Mouse (Mus musculus) limb, embryonic 15.5 days (tissue): ENCODE measurements around the gene Oasl1. TPM values are rescaled to one million over a fixed set of nuclear protein-coding genes. Genes with fewer than 3 reads are reported as not detected.
A peak's percentile ranks its signal among the peaks of the same experiment; 100 is the strongest.

Experiments
- ATAC-seq: fragments of 200-750 bp; cut with Nextera tagmentation; 2 replicates; pipeline ENCODE4 v1.8.0; 2017; ENCODE audit warnings: low read depth, moderate TSS enrichment; ENCODE audit not compliant: insufficient number of reproducible peaks, low FRiP score, low TSS enrichment
- H3K27ac ChIP-seq: fragments of 300-500 bp; sonication (generic); 2 replicates; pipeline ENCODE4 v1.5.1; 2015; ENCODE audit warnings: moderate library complexity, mild to moderate bottlenecking, inconsistent platforms
- H3K27me3 ChIP-seq: fragments of 300-500 bp; sonication (generic); 2 replicates; pipeline ENCODE4 v1.6.1; 2015; ENCODE audit warnings: inconsistent platforms
- H3K36me3 ChIP-seq: fragments of 300-500 bp; sonication (generic); 2 replicates; pipeline ENCODE4 v1.6.1; 2015; ENCODE audit warnings: inconsistent platforms
- H3K4me1 ChIP-seq: fragments of 300-500 bp; sonication (generic); 2 replicates; pipeline ENCODE4 v1.6.1; 2015; ENCODE audit warnings: inconsistent platforms
- H3K4me2 ChIP-seq: fragments of 300-500 bp; sonication (generic); 2 replicates; pipeline ENCODE4 v1.6.1; 2015; ENCODE audit warnings: mild to moderate bottlenecking, inconsistent platforms
- H3K4me3 ChIP-seq: fragments of 300-500 bp; sonication (generic); 2 replicates; pipeline ENCODE4 v1.5.1; 2015; ENCODE audit warnings: mild to moderate bottlenecking, inconsistent platforms
- H3K9ac ChIP-seq: fragments of 300-500 bp; sonication (generic); 2 replicates; pipeline ENCODE4 v1.6.1; 2015; ENCODE audit warnings: inconsistent platforms
- H3K9me3 ChIP-seq: fragments of 300-500 bp; sonication (generic); 2 replicates; pipeline ENCODE4 v1.6.1; 2016; ENCODE audit warnings: inconsistent platforms
- WGBS: fragments of 180-500 bp; shearing (Covaris S2); methylation state at CpG from one replicate; pipeline ENCODE4 v1.1.7; 2015; 5-methylcytosine and 5-hydroxymethylcytosine counted together
- polyA plus RNA-seq: library from polyadenylated mRNA; unstranded; fragments of >200 nt; fragmentation: Nextera tagmentation; extraction: Ambion mirVana; gene quantifications from 2 replicates; pipeline ENCODE4 v1.2.1, GENCODE M21; 2015

Oasl1 gene
- polyA plus RNA-seq, 1 experiment from 2014 or later: 1.1 TPM

- Histone ChIP-seq H3K27me3 (peaks cover 10% of the 10 kb centered on the region; the same call in 1 of the 2 replicates), H3K27ac (no peak overlapping the region), H3K9me3 (no peaks in the 10 kb centered on the region), H3K4me2 (no peak overlapping the region), H3K4me1 (no peaks in the 10 kb centered on the region), H3K36me3 (no peaks in the 10 kb centered on the region), H3K9ac (no peak overlapping the region), H3K4me3 (no peak overlapping the region)
- ATAC-seq: no peak
- 75% methylated on average over 8 of the region's 8 CpGs for WGBS
Observed at GRCm38 (mm10) chr5:114973131-114973530, 50.1 kb downstream of the Oasl1 start.

DNA sequence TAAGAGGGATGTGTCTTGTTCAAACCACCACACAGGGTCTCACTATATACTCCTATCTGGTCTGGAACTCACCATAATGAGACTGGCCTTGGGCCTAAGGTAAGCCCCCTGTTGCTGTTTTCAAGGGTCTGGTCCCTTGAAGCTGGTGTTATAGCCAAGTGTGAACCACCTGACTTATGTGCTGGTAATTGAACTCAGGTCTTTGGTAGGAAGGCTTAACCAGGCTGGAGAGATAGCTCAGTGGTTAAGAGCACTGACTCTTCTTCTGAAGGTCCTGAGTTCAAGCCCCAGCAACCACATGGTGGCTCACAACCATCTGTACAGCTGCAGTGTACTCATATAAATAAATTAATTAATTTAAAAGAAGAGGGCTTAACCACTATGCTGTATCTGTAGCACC, 53.9 kb downstream of the Oasl1 start:
- no peaks in the 10 kb centered on the region for H3K36me3 ChIP-seq
- H3K27ac ChIP-seq: no peak overlapping the region
- H3K4me2 ChIP-seq: no peak overlapping the region
- peaks cover 14% of the 10 kb centered on the region for H3K4me1 ChIP-seq
- H3K9ac ChIP-seq: no peak overlapping the region
- H3K4me3 ChIP-seq: no peak overlapping the region
- H3K27me3 ChIP-seq: no peaks in the 10 kb centered on the region
- no peaks in the 10 kb centered on the region for H3K9me3 ChIP-seq
- no peak for ATAC-seq

GRCm38 (mm10) chr5:114978473-114978872, 55.4 kb downstream of the Oasl1 start:
- Histone ChIP-seq H3K9me3 (no peaks in the 10 kb centered on the region), H3K36me3 (no peaks in the 10 kb centered on the region), H3K4me2 (peak overlapping the region; percentile 89; the same call in 1 of the 2 replicates), H3K27me3 (no peaks in the 10 kb centered on the region), H3K9ac (no peak overlapping the region), H3K4me1 (peaks cover 14% of the 10 kb centered on the region), H3K4me3 (no peak overlapping the region), H3K27ac (no peak overlapping the region)
- ATAC-seq: no peak
- WGBS: 59% methylated on average over 11 of the region's 11 CpGs

GRCm38 (mm10) chr5:114978888-114979249, 55.8 kb downstream of the Oasl1 start:
- no peak for ATAC-seq
- Histone ChIP-seq H3K4me2 (peak overlapping the region; percentile 89), H3K4me1 (peaks cover 14% of the 10 kb centered on the region), H3K36me3 (no peaks in the 10 kb centered on the region), H3K9me3 (no peaks in the 10 kb centered on the region), H3K9ac (no peak overlapping the region), H3K4me3 (peak overlapping the region; percentile 43), H3K27me3 (no peaks in the 10 kb centered on the region), H3K27ac (no peak overlapping the region)
- 5% methylated on average over 6 of the region's 6 CpGs for WGBS

DNA sequence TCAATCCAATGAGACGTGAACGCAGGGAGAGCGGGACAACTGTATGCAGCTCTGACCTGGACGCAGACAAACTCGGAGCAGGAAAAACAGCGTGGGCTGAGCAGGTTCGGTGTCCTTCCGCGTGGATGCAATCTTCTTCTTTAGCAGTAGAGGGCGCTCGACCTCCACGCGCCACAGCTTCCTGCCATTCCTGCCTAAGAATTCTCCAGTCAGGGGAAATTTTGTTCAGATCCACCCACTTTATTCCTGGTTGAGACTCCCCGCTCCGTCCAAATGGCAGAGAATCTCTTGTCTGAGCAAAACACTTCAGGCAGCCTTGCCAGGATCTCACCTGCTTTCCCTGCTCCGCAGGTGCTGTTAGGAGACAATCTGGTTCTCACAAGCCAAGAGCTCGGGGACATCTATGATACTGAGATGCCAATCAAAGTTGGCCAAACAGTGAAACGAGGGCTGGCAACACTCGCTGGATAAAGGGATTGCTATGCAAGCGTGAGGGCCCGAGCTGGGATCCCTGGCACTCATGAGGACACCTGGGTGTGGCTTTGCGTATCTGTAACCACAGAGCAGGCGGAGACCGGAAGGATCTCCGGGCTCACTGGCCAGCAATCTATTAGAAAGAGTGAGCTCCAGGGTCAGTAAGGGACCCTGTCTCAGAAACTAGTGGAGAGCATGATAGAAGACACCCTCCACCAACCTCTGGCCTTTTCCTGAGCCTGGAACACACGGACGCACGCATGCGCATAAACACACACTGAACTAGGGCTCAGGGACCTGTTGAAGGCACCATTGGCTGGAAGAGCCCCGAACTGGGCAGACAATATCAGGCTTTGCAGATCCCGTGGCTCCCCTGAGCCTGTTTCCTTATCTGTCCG, 56.4 kb downstream of the Oasl1 start:
- Histone ChIP-seq H3K27ac (peak overlapping the region; percentile 65), H3K4me3 (peak overlapping the region; percentile 43), H3K4me2 (peak overlapping the region; percentile 89), H3K9ac (peak overlapping the region; percentile 33; the same call in 1 of the 2 replicates), H3K4me1 (peaks cover 14% of the 10 kb centered on the region), H3K27me3 (no peaks in the 10 kb centered on the region), H3K9me3 (no peaks in the 10 kb centered on the region), H3K36me3 (no peaks in the 10 kb centered on the region)
- 3% methylated on average over 32 of the region's 32 CpGs for WGBS
- ATAC-seq: peak; percentile 21; the same call in 1 of the 2 replicates

GRCm38 (mm10) chr5:114980122-114980748, 57.2 kb downstream of the Oasl1 start:
- Histone ChIP-seq H3K9ac (0 out of 2 replicates have a peak overlapping the region, but pooled peaks have one; percentile 33), H3K9me3 (no peaks in the 10 kb centered on the region), H3K27me3 (no peaks in the 10 kb centered on the region), H3K4me2 (peak overlapping the region; percentile 89), H3K27ac (peak overlapping the region; percentile 65), H3K4me1 (peaks cover 14% of the 10 kb centered on the region), H3K4me3 (peak overlapping the region; percentile 43), H3K36me3 (no peaks in the 10 kb centered on the region)
- ATAC-seq: no peak
- WGBS: 19% methylated on average over 16 of the region's 16 CpGs

DNA sequence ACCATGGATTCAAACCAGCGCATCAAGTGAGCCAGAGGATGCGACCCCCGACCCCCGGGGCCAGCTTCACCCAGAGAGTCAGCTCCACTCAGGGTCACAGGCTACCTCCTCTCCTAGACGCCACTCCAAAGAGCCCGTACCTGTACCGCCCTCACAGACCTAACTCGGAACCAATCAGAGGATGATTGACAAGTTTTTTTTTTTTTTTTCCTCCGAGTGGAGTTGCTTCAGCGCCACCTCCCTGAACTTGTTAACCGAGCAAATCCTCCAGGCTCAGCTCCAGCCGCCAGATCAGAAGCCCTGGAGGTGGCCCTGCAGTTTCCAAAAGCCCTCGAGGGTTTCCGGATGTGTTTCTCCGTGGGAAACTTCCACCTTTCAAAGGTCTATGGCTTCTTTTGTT, 59.0 kb downstream of the Oasl1 start:
- Histone ChIP-seq H3K9me3 (no peaks in the 10 kb centered on the region), H3K36me3 (no peaks in the 10 kb centered on the region), H3K27ac (no peak overlapping the region), H3K9ac (no peak overlapping the region), H3K4me3 (no peak overlapping the region), H3K27me3 (no peaks in the 10 kb centered on the region), H3K4me2 (no peak overlapping the region), H3K4me1 (peaks cover 14% of the 10 kb centered on the region)
- WGBS: 54% methylated on average over 15 of the region's 15 CpGs
- no peak for ATAC-seq

- H3K4me1 ChIP-seq: peaks cover 2% of the 10 kb centered on the region
- H3K9me3 ChIP-seq: no peaks in the 10 kb centered on the region
- ATAC-seq: no peak
- no peak overlapping the region for H3K27ac ChIP-seq
- no peaks in the 10 kb centered on the region for H3K36me3 ChIP-seq
- H3K27me3 ChIP-seq: no peaks in the 10 kb centered on the region
- no peak overlapping the region for H3K9ac ChIP-seq
- no peak overlapping the region for H3K4me3 ChIP-seq
- no peak overlapping the region for H3K4me2 ChIP-seq
Observed at GRCm38 (mm10) chr5:114985074-114985473, 62.0 kb downstream of the Oasl1 start.

Other genes starting within 250 kb of the Oasl1 start
- 688 and 696 TPM in 2 replicates for gene Gltp, start 232.3 kb upstream of the Oasl1 start, polyA plus RNA-seq
- gene Tchp, start 215.5 kb upstream of the Oasl1 start, polyA plus RNA-seq: 12.8 and 15.1 TPM in 2 replicates
- 40.8 and 47.0 TPM in 2 replicates for gene Ankrd13a, start 148.6 kb upstream of the Oasl1 start, polyA plus RNA-seq
- 44.9 and 47.8 TPM in 2 replicates for gene Git2, start 147.7 kb upstream of the Oasl1 start, polyA plus RNA-seq
- gene 1500011B03Rik, start 99.8 kb upstream of the Oasl1 start, polyA plus RNA-seq: 73.5 and 76.4 TPM in 2 replicates
- not detected in 2 replicates for gene 4930519G04Rik, start 69.6 kb upstream of the Oasl1 start, polyA plus RNA-seq
- gene Gm9936, start 64.6 kb upstream of the Oasl1 start, polyA plus RNA-seq: 0.05 and 0.07 TPM in 2 replicates
- gene Oasl2, start 26.3 kb upstream of the Oasl1 start, polyA plus RNA-seq: 2.6 and 3.2 TPM in 2 replicates
- 58.8 and 63.3 TPM in 2 replicates for gene 2210016L21Rik, start 18.9 kb downstream of the Oasl1 start, polyA plus RNA-seq
- not detected in 2 replicates for gene Hnf1a, start 47.9 kb downstream of the Oasl1 start, polyA plus RNA-seq
- gene Sppl3, start 87.9 kb downstream of the Oasl1 start, polyA plus RNA-seq: 18.6 and 19.9 TPM in 2 replicates
- gene Gm10401, start 175.1 kb downstream of the Oasl1 start, polyA plus RNA-seq: 36.8 and 48.3 TPM in 2 replicates
- gene Acads, start 196.1 kb downstream of the Oasl1 start, polyA plus RNA-seq: 45.6 and 52.8 TPM in 2 replicates
- gene Unc119b, start 211.7 kb downstream of the Oasl1 start, polyA plus RNA-seq: 34.8 and 36.9 TPM in 2 replicates
- 89.3 and 97.9 TPM in 2 replicates for gene Mlec, start 234.9 kb downstream of the Oasl1 start, polyA plus RNA-seq